In genomic region chr4:62459081-62459480, GRCm38 (mm10) we compare ENCODE assay signal across 14 mouse cellular contexts. TPM values are rescaled to one million over a fixed set of nuclear protein-coding genes. Genes with fewer than 3 reads are reported as not detected.
DNase-seq lines count a peak whose midpoint lies in the region; ATAC-seq and TF ChIP-seq lines count a peak whose summit lies in the region.
"Had no signal": no experiment of that assay in that cellular context is flagged by ENCODE, and none has a peak within 500 bp of the region (broad histone marks: within the 10 kb centered on the region; RNA-seq: fewer than 3 reads in every experiment).

No protein-coding gene starts in this region.

- peaks cover 11% of the 10 kb centered on the region; the same call in 1 of the 2 replicates for H3K36me3 ChIP-seq in forebrain, embryonic 14.5 days (ENCODE audit: control insufficient read depth, insufficient read depth, low read length)
- H3K36me3 ChIP-seq in forebrain, embryonic 11.5 days (ENCODE audit: control insufficient read depth, insufficient read depth, low read length) = no peaks in the 10 kb centered on the region; the same call in 1 of the 2 replicates

- DNase-seq in forebrain, embryonic 14.5 days (ENCODE audit: low spot score) = peak; percentile 74
- DNase-seq in forebrain, embryonic 11.5 days (ENCODE audit: low spot score) = no peak
- DNase-seq in frontal cortex, adult 2 months (ENCODE audit: extremely low spot score in 1 of 2, low spot score in 1 of 2) = peak; percentile 65 to 75
- DNase-seq in layer of hippocampus, postnatal 36 days = peak; percentile 62 to 66
- peak; percentile 76 for DNase-seq in right cerebral cortex, adult 18-20 months
- DNase-seq in thymus, postnatal 4 days = no peak
- DNase-seq in cerebellum, adult 2 months = no peak
- DNase-seq in testis, postnatal 14 days (ENCODE audit: low spot score) = no peak
- DNase-seq: kidney, postnatal 14 days; thymus, postnatal 25 days had no signal

- H3K4me1 ChIP-seq in forebrain, embryonic 14.5 days (ENCODE audit: control insufficient read depth, insufficient read depth, low read length) = no peaks in the 10 kb centered on the region
- H3K4me1 ChIP-seq in forebrain, embryonic 11.5 days (replicated peaks; ENCODE audit: control insufficient read depth, insufficient read depth, low read length) = no peaks in the 10 kb centered on the region
- H3K4me1 ChIP-seq in cerebellum, adult 2 months (ENCODE audit: control insufficient read depth, insufficient read depth, low read length) = no peaks in the 10 kb centered on the region
- H3K4me1 ChIP-seq: hindbrain, embryonic 15.5 days; midbrain, embryonic 15.5 days had no signal

- no peak overlapping the region for H3K9ac ChIP-seq in forebrain, embryonic 14.5 days (ENCODE audit: low read length)
- no peak overlapping the region for H3K9ac ChIP-seq in forebrain, embryonic 11.5 days (ENCODE audit: low read length)
- H3K9ac ChIP-seq: hindbrain, embryonic 15.5 days; liver, embryonic 14.5 days; midbrain, embryonic 15.5 days had no signal

- no peak overlapping the region for H3K4me2 ChIP-seq in forebrain, embryonic 14.5 days (ENCODE audit: low read length)
- no peak overlapping the region for H3K4me2 ChIP-seq in forebrain, embryonic 11.5 days (ENCODE audit: low read depth, low read length, severe bottlenecking)
- H3K4me2 ChIP-seq: hindbrain, embryonic 15.5 days; midbrain, embryonic 15.5 days had no signal

- no peak overlapping the region for H3K27ac ChIP-seq in forebrain, embryonic 14.5 days (ENCODE audit: low read depth, low read length)
- no peak overlapping the region for H3K27ac ChIP-seq in forebrain, embryonic 11.5 days (ENCODE audit: low read depth, low read length)
- H3K27ac ChIP-seq in cerebellum, adult 2 months (ENCODE audit: insufficient read depth, low read length) = no peak overlapping the region
- H3K27ac ChIP-seq: hindbrain, embryonic 15.5 days; liver, embryonic 14.5 days; midbrain, embryonic 15.5 days had no signal

- H3K4me3 ChIP-seq in forebrain, embryonic 14.5 days (ENCODE audit: low read depth, low read length) = no peak overlapping the region
- no peak overlapping the region for H3K4me3 ChIP-seq in forebrain, embryonic 11.5 days (ENCODE audit: low read depth, low read length)
- no peak overlapping the region for H3K4me3 ChIP-seq in cerebellum, adult 2 months (replicated peaks; ENCODE audit: insufficient read depth, low read depth, low read length)
- H3K4me3 ChIP-seq: hindbrain, embryonic 15.5 days; midbrain, embryonic 15.5 days had no signal

- no peaks in the 10 kb centered on the region for H3K27me3 ChIP-seq in forebrain, embryonic 14.5 days (replicated peaks; ENCODE audit: control insufficient read depth, insufficient read depth, low read length)
- H3K27me3 ChIP-seq in forebrain, embryonic 11.5 days (ENCODE audit: control insufficient read depth, insufficient read depth, low read length) = no peaks in the 10 kb centered on the region
- no peaks in the 10 kb centered on the region for H3K27me3 ChIP-seq in cerebellum, adult 2 months (ENCODE audit: control insufficient read depth, insufficient read depth, low read length)
- H3K27me3 ChIP-seq: hindbrain, embryonic 15.5 days; midbrain, embryonic 15.5 days had no signal

- 83% methylated on average over 3 of the region's 3 CpGs for WGBS in forebrain, embryonic 14.5 days
- 93% methylated on average over 3 of the region's 3 CpGs for WGBS in forebrain, embryonic 11.5 days
- 47% methylated on average over 3 of the region's 3 CpGs for WGBS in cerebellum, adult 2 months

- H3K9me3 ChIP-seq in forebrain, embryonic 14.5 days (replicated peaks; ENCODE audit: control insufficient read depth, low read length) = no peaks in the 10 kb centered on the region
- H3K9me3 ChIP-seq in forebrain, embryonic 11.5 days (ENCODE audit: control insufficient read depth, low read length) = no peaks in the 10 kb centered on the region
- H3K9me3 ChIP-seq: hindbrain, embryonic 15.5 days; midbrain, embryonic 15.5 days had no signal

- no peak for TF ChIP-seq CTCF in cerebellum, adult 2 months (IDR thresholded peaks at IDR 0.05; ENCODE audit: borderline replicate concordance, insufficient read depth, low read depth, low read length)

- no peak for TF ChIP-seq POLR2A in cerebellum, adult 2 months (IDR thresholded peaks at IDR 0.05; ENCODE audit: borderline replicate concordance, insufficient read depth, low read length)

- peak; percentile 71; the same call in 1 of the 2 replicates for ATAC-seq in forebrain, embryonic 14.5 days
- no peak for ATAC-seq in forebrain, embryonic 11.5 days (replicated peaks; ENCODE audit: low FRiP score)
- ATAC-seq: midbrain, embryonic 15.5 days had no signal

RNA-seq across cellular contexts. Expression of gene Wdr31, which starts 11.6 kb away (rescaled TPM):
- 8.1 and 8.2 TPM in 2 replicates for polyA plus RNA-seq in forebrain, embryonic 14.5 days (2014; fragmentation: Nextera tagmentation; extraction: Ambion mirVana)
- polyA plus RNA-seq in forebrain, embryonic 11.5 days (2014; fragmentation: Nextera tagmentation; extraction: Ambion mirVana) = 11.5 and 14.3 TPM in 2 replicates
- polyA plus RNA-seq in frontal cortex, adult 2 months (2012; rRNA removed) = 7.1 and 8.4 TPM in 2 replicates
- 1 to 10 TPM; 7.8 to 8.6 TPM for total RNA-seq in layer of hippocampus, postnatal 36 days (2021)
- polyA plus RNA-seq in cerebellum, adult 2 months (2012; rRNA removed) = 3.1 and 3.9 TPM in 2 replicates

RNA-seq across cellular contexts. Expression of gene Bspry, which starts 20.8 kb away (rescaled TPM):
- polyA plus RNA-seq in forebrain, embryonic 14.5 days (2014; fragmentation: Nextera tagmentation; extraction: Ambion mirVana) = 0.53 and 0.54 TPM in 2 replicates
- polyA plus RNA-seq in forebrain, embryonic 11.5 days (2014; fragmentation: Nextera tagmentation; extraction: Ambion mirVana) = 0.96 and 0.98 TPM in 2 replicates
- 0.60 and 0.78 TPM in 2 replicates for polyA plus RNA-seq in frontal cortex, adult 2 months (2012; rRNA removed)
- total RNA-seq in layer of hippocampus, postnatal 36 days (2021) = under 1 TPM; 0.52 to 0.73 TPM
- 1.2 and 1.3 TPM in 2 replicates for polyA plus RNA-seq in cerebellum, adult 2 months (2012; rRNA removed)

RNA-seq across cellular contexts. Expression of gene Rnf183, which starts 24.0 kb away (rescaled TPM):
- polyA plus RNA-seq in forebrain, embryonic 14.5 days (2014; fragmentation: Nextera tagmentation; extraction: Ambion mirVana) = not detected in 2 replicates
- not detected in 2 replicates for polyA plus RNA-seq in forebrain, embryonic 11.5 days (2014; fragmentation: Nextera tagmentation; extraction: Ambion mirVana)
- polyA plus RNA-seq in frontal cortex, adult 2 months (2012; rRNA removed) = 0.20 and 0.23 TPM in 2 replicates
- total RNA-seq in layer of hippocampus, postnatal 36 days (2021) = not detected
- 0.07 TPM in 1 of 2 replicates, not detected in the other for polyA plus RNA-seq in cerebellum, adult 2 months (2012; rRNA removed)
- polyA plus RNA-seq: heart, embryonic 14.5 days; liver, embryonic 14.5 days had no signal

RNA-seq across cellular contexts. Expression of gene Hdhd3, which starts 44.2 kb away (rescaled TPM):
- polyA plus RNA-seq in forebrain, embryonic 14.5 days (2014; fragmentation: Nextera tagmentation; extraction: Ambion mirVana) = 12.8 and 13.8 TPM in 2 replicates
- 9.1 and 10.1 TPM in 2 replicates for polyA plus RNA-seq in forebrain, embryonic 11.5 days (2014; fragmentation: Nextera tagmentation; extraction: Ambion mirVana)
- polyA plus RNA-seq in frontal cortex, adult 2 months (2012; rRNA removed) = 6.8 and 8.0 TPM in 2 replicates
- total RNA-seq in layer of hippocampus, postnatal 36 days (2021) = 10 to 100 TPM; 10.4 to 10.5 TPM
- 9.3 and 9.7 TPM in 2 replicates for polyA plus RNA-seq in cerebellum, adult 2 months (2012; rRNA removed)

RNA-seq across cellular contexts. Expression of gene Prpf4, which starts 50.5 kb away (rescaled TPM):
- 16.4 and 16.6 TPM in 2 replicates for polyA plus RNA-seq in forebrain, embryonic 14.5 days (2014; fragmentation: Nextera tagmentation; extraction: Ambion mirVana)
- 34.9 and 35.7 TPM in 2 replicates for polyA plus RNA-seq in forebrain, embryonic 11.5 days (2014; fragmentation: Nextera tagmentation; extraction: Ambion mirVana)
- polyA plus RNA-seq in frontal cortex, adult 2 months (2012; rRNA removed) = 15.6 and 17.4 TPM in 2 replicates
- total RNA-seq in layer of hippocampus, postnatal 36 days (2021) = 10 to 100 TPM; 13.1 to 15.0 TPM
- polyA plus RNA-seq in cerebellum, adult 2 months (2012; rRNA removed) = 20.4 and 21.2 TPM in 2 replicates

Comparison
In these comparisons a context has a peak if more than half of its experiments do, and no peak if none do; other contexts are left out.
1. DNase-seq: peak in forebrain, embryonic 14.5 days (single experiment), frontal cortex, adult 2 months (2 of 2), layer of hippocampus, postnatal 36 days (2 of 2) and right cerebral cortex, adult 18-20 months (single experiment); none in forebrain, embryonic 11.5 days (single experiment), thymus, postnatal 4 days (single experiment), cerebellum, adult 2 months (0 of 2) and testis, postnatal 14 days (single experiment).